ENCODE assay signal across 16 mouse cellular contexts in genomic region chr2:33369453-33369852, GRCm38 (mm10). TPM values are rescaled to one million over a fixed set of nuclear protein-coding genes. Genes with fewer than 3 reads are reported as not detected.
DNase-seq lines count a peak whose midpoint lies in the region; ATAC-seq and TF ChIP-seq lines count a peak whose summit lies in the region.
"Had no signal": no experiment of that assay in that cellular context is flagged by ENCODE, and none has a peak within 500 bp of the region (broad histone marks: within the 10 kb centered on the region; RNA-seq: fewer than 3 reads in every experiment).

No protein-coding gene starts in this region.

- H3K9ac ChIP-seq in midbrain, embryonic 15.5 days, result no peak overlapping the region
- no peak overlapping the region for H3K9ac ChIP-seq in midbrain, embryonic 14.5 days (replicated peaks; ENCODE audit: low read length)
- H3K9ac ChIP-seq: embryonic facial prominence, embryonic 15.5 days; limb, embryonic 12.5 days had no signal

- 0 out of 2 replicates have a peak overlapping the region, but pooled peaks have one; percentile 73 for H3K4me2 ChIP-seq in midbrain, embryonic 15.5 days
- H3K4me2 ChIP-seq in midbrain, embryonic 14.5 days (ENCODE audit: low read length), result no peak overlapping the region

- 73% methylated on average over 3 of the region's 3 CpGs for WGBS in kidney, adult 2 months
- WGBS in midbrain, embryonic 15.5 days, result 80% methylated on average over 3 of the region's 3 CpGs
- 81% methylated on average over 3 of the region's 3 CpGs for WGBS in midbrain, embryonic 14.5 days

- H3K36me3 ChIP-seq in kidney, adult 2 months (ENCODE audit: control insufficient read depth, insufficient read depth, low read length), result no peaks in the 10 kb centered on the region
- no peaks in the 10 kb centered on the region for H3K36me3 ChIP-seq in midbrain, embryonic 15.5 days (replicated peaks)
- H3K36me3 ChIP-seq in midbrain, embryonic 14.5 days (ENCODE audit: control insufficient read depth, insufficient read depth, low read length), result peaks cover 16% of the 10 kb centered on the region; the same call in 1 of the 2 replicates
- H3K36me3 ChIP-seq: embryonic facial prominence, embryonic 15.5 days; limb, embryonic 12.5 days; liver, embryonic 13.5 days had no signal

- no peak overlapping the region for H3K27ac ChIP-seq in kidney, adult 2 months (ENCODE audit: insufficient read depth, low read depth, low read length)
- H3K27ac ChIP-seq in midbrain, embryonic 15.5 days, result no peak overlapping the region
- H3K27ac ChIP-seq in midbrain, embryonic 14.5 days (replicated peaks; ENCODE audit: low read depth, low read length), result no peak overlapping the region
- H3K27ac ChIP-seq: embryonic facial prominence, embryonic 15.5 days; gastrocnemius, adult 2 months; limb, embryonic 12.5 days; liver, embryonic 13.5 days had no signal

- H3K9me3 ChIP-seq in midbrain, embryonic 15.5 days, result no peaks in the 10 kb centered on the region
- H3K9me3 ChIP-seq in midbrain, embryonic 14.5 days (ENCODE audit: control insufficient read depth, low read length), result no peaks in the 10 kb centered on the region
- H3K9me3 ChIP-seq: embryonic facial prominence, embryonic 15.5 days; limb, embryonic 12.5 days; liver, embryonic 13.5 days had no signal

- no peak for TF ChIP-seq CTCF in kidney, adult 2 months (conservative IDR thresholded peaks at IDR 0.05; ENCODE audit: insufficient read depth, insufficient read length, low read depth, low read length)

- H3K4me1 ChIP-seq in kidney, adult 2 months (ENCODE audit: control insufficient read depth, insufficient read depth, low read length), result peaks cover 18% of the 10 kb centered on the region
- peaks cover 36% of the 10 kb centered on the region for H3K4me1 ChIP-seq in midbrain, embryonic 15.5 days
- H3K4me1 ChIP-seq in midbrain, embryonic 14.5 days (ENCODE audit: control insufficient read depth, insufficient read depth, low read length), result peaks cover 26% of the 10 kb centered on the region

- no peak overlapping the region for H3K4me3 ChIP-seq in kidney, adult 2 months (ENCODE audit: insufficient read depth, low read depth, low read length)
- no peak overlapping the region for H3K4me3 ChIP-seq in midbrain, embryonic 15.5 days
- H3K4me3 ChIP-seq in midbrain, embryonic 14.5 days (replicated peaks; ENCODE audit: low read depth, low read length), result no peak overlapping the region

- H3K27me3 ChIP-seq in kidney, adult 2 months (replicated peaks; ENCODE audit: control insufficient read depth, insufficient read depth, low read length), result no peaks in the 10 kb centered on the region
- H3K27me3 ChIP-seq in midbrain, embryonic 15.5 days (replicated peaks), result no peaks in the 10 kb centered on the region
- H3K27me3 ChIP-seq in midbrain, embryonic 14.5 days (ENCODE audit: control insufficient read depth, insufficient read depth, low read length), result no peaks in the 10 kb centered on the region
- H3K27me3 ChIP-seq: embryonic facial prominence, embryonic 15.5 days; limb, embryonic 12.5 days had no signal

- ATAC-seq in midbrain, embryonic 15.5 days (replicated peaks), result no peak
- ATAC-seq in midbrain, embryonic 14.5 days (ENCODE audit: low FRiP score, low TSS enrichment), result no peak
- ATAC-seq: forebrain, embryonic 14.5 days had no signal

- TF ChIP-seq POLR2A in kidney, adult 2 months (IDR thresholded peaks at IDR 0.05; ENCODE audit: low read depth, low read length), result no peak

- peak; percentile 10 for DNase-seq in cerebellum, adult 11-12 months
- DNase-seq in cerebellum, adult 11 months, result no peak
- peak; percentile 45 for DNase-seq in kidney, adult 2 months
- no peak for DNase-seq in kidney, postnatal 25 days
- no peak for DNase-seq in midbrain, embryonic 14.5 days
- no peak for DNase-seq in c-Kit-positive CD71-positive TER-119-positive erythroid progenitor cells, embryonic 14.5 days (ENCODE audit: low spot score)
- DNase-seq: adrenal gland, postnatal 10 days; gastrocnemius, adult 2 months; kidney, adult 11 months; liver, embryonic 13.5 days; lung, adult 2 months; lung, postnatal 14 days had no signal

RNA-seq across cellular contexts. Expression of gene Ralgps1, which starts 1.8 kb away (rescaled TPM):
- polyA plus RNA-seq in kidney, adult 2 months (2012; rRNA removed), result 4.9 and 5.6 TPM in 2 replicates
- 47.6 and 53.1 TPM in 2 replicates for polyA plus RNA-seq in midbrain, embryonic 15.5 days (2015; fragmentation: Nextera tagmentation; extraction: Ambion mirVana)
- polyA plus RNA-seq in midbrain, embryonic 14.5 days (2014; fragmentation: Nextera tagmentation; extraction: Ambion mirVana), result 41.1 and 58.8 TPM in 2 replicates

Comparison
In these comparisons a context has a peak if more than half of its experiments do, and no peak if none do; other contexts are left out.
1. DNase-seq: peak in cerebellum, adult 11-12 months (single experiment) and kidney, adult 2 months (single experiment); none in cerebellum, adult 11 months (single experiment), kidney, postnatal 25 days (0 of 2), midbrain, embryonic 14.5 days (single experiment) and c-Kit-positive CD71-positive TER-119-positive erythroid progenitor cells, embryonic 14.5 days (single experiment).